Mouse (Mus musculus): ENCODE results near the gene 1700016H13Rik.

Gene 1700016H13Rik

GRCm38 (mm10) chr5:103605707-103606106 lies 50.1 kb downstream of the 1700016H13Rik start:
- no peak for DNase-seq (ENCODE audit: low read depth, low spot score)

- no peak for DNase-seq (ENCODE audit: low read depth, low spot score)
These were observed 52.5 kb downstream of the 1700016H13Rik start for GRCm38 (mm10) chr5:103603115-103603893.

- DNase-seq (ENCODE audit: low read depth, low spot score): no peak
These were observed 56.9 kb downstream of the 1700016H13Rik start for GRCm38 (mm10) chr5:103598881-103599280.

DNA sequence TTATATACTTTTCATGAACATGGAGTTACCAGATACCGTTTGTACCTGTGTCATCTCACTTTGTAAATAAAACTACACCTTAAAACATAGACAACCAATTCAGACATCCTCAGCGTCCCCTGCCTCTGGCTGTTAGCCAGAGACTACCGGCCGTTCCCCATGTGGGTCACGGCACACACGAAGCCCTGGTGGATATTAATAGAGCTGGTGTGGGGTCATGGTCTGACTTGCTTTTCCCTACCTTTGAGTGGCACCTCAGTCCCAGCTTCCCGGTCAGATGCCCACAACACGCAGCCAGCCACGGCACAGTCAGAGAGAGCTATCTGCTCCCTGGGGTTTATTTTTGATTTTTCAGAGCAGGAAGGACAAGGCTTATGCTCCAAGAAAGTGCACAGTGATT lies 57.5 kb downstream of the 1700016H13Rik start:
- no peak for DNase-seq (ENCODE audit: low read depth, low spot score)
